Mouse (Mus musculus): ENCODE results near the gene Klhdc9. TPM values are rescaled to one million over a fixed set of nuclear protein-coding genes. Genes with fewer than 3 reads are reported as not detected.

Gene Klhdc9
- polyA plus RNA-seq, 1 experiment, result 0.16 TPM

- H3K27me3 ChIP-seq (ENCODE audit: control insufficient read depth, insufficient read depth, low read length), result no peaks in the 10 kb centered on the region
- 84% methylated on average over 2 of the region's 2 CpGs for WGBS
- no peak overlapping the region for H3K27ac ChIP-seq (ENCODE audit: insufficient read depth, low read depth, low read length)
Measured at GRCm38 (mm10) chr1:171356814-171357213, 3.8 kb downstream of the Klhdc9 start.

GRCm38 (mm10) chr1:171355812-171356340, 4.7 kb downstream of the Klhdc9 start:
- H3K4me1 ChIP-seq (ENCODE audit: control insufficient read depth, insufficient read depth, insufficient read length, low read length), result peaks cover 7% of the 10 kb centered on the region
- peaks cover 13% of the 10 kb centered on the region for H3K36me3 ChIP-seq (ENCODE audit: control insufficient read depth, insufficient read depth, low read length)
- 80% methylated on average over 5 of the region's 5 CpGs for WGBS
- TF ChIP-seq CTCF (IDR thresholded peaks at IDR 0.05; ENCODE audit: extremely low read depth, insufficient read length, insufficient replicate concordance, low read depth, low read length) (peak; percentile 58; the same call in 1 of the 2 replicates), POLR2A (IDR thresholded peaks at IDR 0.05; ENCODE audit: low read depth, low read length) (no peak)
- H3K4me3 ChIP-seq (ENCODE audit: low read depth, low read length), result no peak overlapping the region
- no peaks in the 10 kb centered on the region for H3K27me3 ChIP-seq (ENCODE audit: control insufficient read depth, insufficient read depth, low read length)
- H3K27ac ChIP-seq (ENCODE audit: insufficient read depth, low read depth, low read length), result no peak overlapping the region

More at GRCm38 (mm10) chr1:171356814-171357213, 3.8 kb downstream of the Klhdc9 start:
- no peak for TF ChIP-seq POLR2A (IDR thresholded peaks at IDR 0.05; ENCODE audit: low read depth, low read length)
- no peak for TF ChIP-seq CTCF (IDR thresholded peaks at IDR 0.05; ENCODE audit: extremely low read depth, insufficient read length, insufficient replicate concordance, low read depth, low read length)
- Histone ChIP-seq H3K36me3 (ENCODE audit: control insufficient read depth, insufficient read depth, low read length) (peaks cover 13% of the 10 kb centered on the region), H3K4me3 (ENCODE audit: low read depth, low read length) (no peak overlapping the region), H3K4me1 (ENCODE audit: control insufficient read depth, insufficient read depth, insufficient read length, low read length) (peaks cover 10% of the 10 kb centered on the region)

- 55% methylated on average over 2 of the region's 2 CpGs for WGBS
- Histone ChIP-seq H3K27ac (ENCODE audit: insufficient read depth, low read depth, low read length) (no peak overlapping the region), H3K27me3 (ENCODE audit: control insufficient read depth, insufficient read depth, low read length) (no peaks in the 10 kb centered on the region), H3K4me1 (ENCODE audit: control insufficient read depth, insufficient read depth, insufficient read length, low read length) (peaks cover 3% of the 10 kb centered on the region; the same call in 1 of the 2 replicates), H3K4me3 (ENCODE audit: low read depth, low read length) (no peak overlapping the region), H3K36me3 (ENCODE audit: control insufficient read depth, insufficient read depth, low read length) (no peaks in the 10 kb centered on the region)
- TF ChIP-seq POLR2A (IDR thresholded peaks at IDR 0.05; ENCODE audit: low read depth, low read length) (no peak), CTCF (IDR thresholded peaks at IDR 0.05; ENCODE audit: extremely low read depth, insufficient read length, insufficient replicate concordance, low read depth, low read length) (no peak)
Measured at GRCm38 (mm10) chr1:171349210-171349609, 11.4 kb downstream of the Klhdc9 start.

- Histone ChIP-seq H3K27me3 (ENCODE audit: control insufficient read depth, insufficient read depth, low read length) (no peaks in the 10 kb centered on the region), H3K4me1 (ENCODE audit: control insufficient read depth, insufficient read depth, insufficient read length, low read length) (peaks cover 6% of the 10 kb centered on the region; the same call in 1 of the 2 replicates), H3K27ac (ENCODE audit: insufficient read depth, low read depth, low read length) (no peak overlapping the region), H3K4me3 (ENCODE audit: low read depth, low read length) (no peak overlapping the region), H3K36me3 (ENCODE audit: control insufficient read depth, insufficient read depth, low read length) (no peaks in the 10 kb centered on the region)
- TF ChIP-seq POLR2A (IDR thresholded peaks at IDR 0.05; ENCODE audit: low read depth, low read length) (no peak), CTCF (IDR thresholded peaks at IDR 0.05; ENCODE audit: extremely low read depth, insufficient read length, insufficient replicate concordance, low read depth, low read length) (no peak)
- WGBS, result 85% methylated on average over 3 of the region's 3 CpGs
Measured at GRCm38 (mm10) chr1:171348665-171349064, 11.9 kb downstream of the Klhdc9 start.

- TF ChIP-seq CTCF (IDR thresholded peaks at IDR 0.05; ENCODE audit: extremely low read depth, insufficient read length, insufficient replicate concordance, low read depth, low read length) (no peak), POLR2A (IDR thresholded peaks at IDR 0.05; ENCODE audit: low read depth, low read length) (no peak)
- WGBS, result under 1% methylated on average over 14 of the region's 14 CpGs
- peak overlapping the region; percentile 78 for H3K4me3 ChIP-seq (ENCODE audit: low read depth, low read length)
- peaks cover 11% of the 10 kb centered on the region for H3K4me1 ChIP-seq (ENCODE audit: control insufficient read depth, insufficient read depth, insufficient read length, low read length)
- no peaks in the 10 kb centered on the region for H3K27me3 ChIP-seq (ENCODE audit: control insufficient read depth, insufficient read depth, low read length)
- peaks cover 16% of the 10 kb centered on the region for H3K36me3 ChIP-seq (ENCODE audit: control insufficient read depth, insufficient read depth, low read length)
- no peak overlapping the region for H3K27ac ChIP-seq (ENCODE audit: insufficient read depth, low read depth, low read length)
Measured at GRCm38 (mm10) chr1:171346095-171346450, 14.5 kb downstream of the Klhdc9 start.

GRCm38 (mm10) chr1:171345225-171346094, 15.1 kb downstream of the Klhdc9 start, which contains the start of the genes Nit1 and Pfdn2:
TSS of gene Nit1 (minus strand) at chr1:171345646.
TSS of gene Pfdn2 (plus strand) at chr1:171345670.
- under 1% methylated on average over 50 of the region's 53 CpGs for WGBS
- Histone ChIP-seq H3K4me1 (ENCODE audit: control insufficient read depth, insufficient read depth, insufficient read length, low read length) (peaks cover 11% of the 10 kb centered on the region), H3K27ac (ENCODE audit: insufficient read depth, low read depth, low read length) (peak within 1 kb of the TSS; percentile 15; the same call in 1 of the 2 replicates), H3K27me3 (ENCODE audit: control insufficient read depth, insufficient read depth, low read length) (no peaks in the 10 kb centered on the region), H3K36me3 (ENCODE audit: control insufficient read depth, insufficient read depth, low read length) (peaks cover 22% of the 10 kb centered on the region), H3K4me3 (ENCODE audit: low read depth, low read length) (peak within 1 kb of the TSS; percentile 78)
- peak; percentile 81 for TF ChIP-seq POLR2A (IDR thresholded peaks at IDR 0.05; ENCODE audit: low read depth, low read length)
- TF ChIP-seq CTCF (IDR thresholded peaks at IDR 0.05; ENCODE audit: extremely low read depth, insufficient read length, insufficient replicate concordance, low read depth, low read length), result no peak

- Histone ChIP-seq H3K36me3 (ENCODE audit: control insufficient read depth, insufficient read depth, low read length) (peaks cover 28% of the 10 kb centered on the region), H3K4me1 (ENCODE audit: control insufficient read depth, insufficient read depth, insufficient read length, low read length) (peaks cover 11% of the 10 kb centered on the region), H3K27me3 (ENCODE audit: control insufficient read depth, insufficient read depth, low read length) (no peaks in the 10 kb centered on the region), H3K27ac (ENCODE audit: insufficient read depth, low read depth, low read length) (peak overlapping the region; percentile 15; the same call in 1 of the 2 replicates), H3K4me3 (ENCODE audit: low read depth, low read length) (peak overlapping the region; percentile 78)
- TF ChIP-seq POLR2A (IDR thresholded peaks at IDR 0.05; ENCODE audit: low read depth, low read length) (no peak), CTCF (IDR thresholded peaks at IDR 0.05; ENCODE audit: extremely low read depth, insufficient read length, insufficient replicate concordance, low read depth, low read length) (no peak)
- WGBS, result 55% methylated on average over 9 of the region's 9 CpGs
Measured at GRCm38 (mm10) chr1:171344715-171345114, 15.9 kb downstream of the Klhdc9 start.

Data from small intestine, adult 2 months (tissue).